Mouse (Mus musculus) brain, embryonic 14.5 days (tissue): ENCODE results near the gene Nme3. TPM values are rescaled to one million over a fixed set of nuclear protein-coding genes. Genes with fewer than 3 reads are reported as not detected.
A peak's percentile ranks its signal among the peaks of the same experiment; 100 is the strongest.

ENCODE experiments used
- DNase-seq: peaks from one replicate; pipeline ENCODE4 v3.0.0-alpha.2; 2011; ENCODE audit warnings: low read depth
- CTCF ChIP-seq: fragments of 200-500 bp; IDR thresholded peaks from 2 replicates; pipeline ENCODE4 v1.5.1; 2012; ENCODE audit warnings: inconsistent platforms, mild to moderate bottlenecking, moderate library complexity, borderline replicate concordance; ENCODE audit not compliant: insufficient read depth, insufficient read length; ENCODE audit errors: extremely low read depth
- POLR2A ChIP-seq: fragments of 200-500 bp; IDR thresholded peaks from 2 replicates; pipeline ENCODE4 v1.6.1; 2012; ENCODE audit warnings: mild to moderate bottlenecking, inconsistent platforms, borderline replicate concordance; ENCODE audit not compliant: poor library complexity, insufficient read depth, insufficient read length, severe bottlenecking; ENCODE audit errors: extremely low read depth
- polyA plus RNA-seq: library from polyadenylated mRNA; depleted of rRNA; stranded (reverse); fragments of >200 nt; gene quantifications from 2 replicates; pipeline ENCODE4 v1.2.3, GENCODE M21; 2012

Nme3 gene
- polyA plus RNA-seq, 1 experiment, result 71.5 TPM

GRCm38 (mm10) chr17:24895571-24896240 lies 594 bp upstream of the Nme3 start:
- TF ChIP-seq CTCF (no peak), POLR2A (no peak)
- no peak for DNase-seq

GRCm38 (mm10) chr17:24896993-24897269 lies 631 bp downstream of the Nme3 start:
- TF ChIP-seq POLR2A, result no peak
- TF ChIP-seq CTCF, result no peak
- DNase-seq, result no peak

GRCm38 (mm10) chr17:24897600-24897999 lies 1.3 kb downstream of the Nme3 start:
- DNase-seq, result no peak
- TF ChIP-seq CTCF (no peak), POLR2A (no peak)

- no peak for DNase-seq
- TF ChIP-seq POLR2A, result no peak
Observed at GRCm38 (mm10) chr17:24898041-24898854, 1.9 kb downstream of the Nme3 start.

GRCm38 (mm10) chr17:24899153-24899552 lies 2.9 kb downstream of the Nme3 start:
- TF ChIP-seq CTCF, result no peak
- TF ChIP-seq POLR2A, result no peak
- DNase-seq, result no peak

GRCm38 (mm10) chr17:24900014-24900413 lies 3.7 kb downstream of the Nme3 start:
- no peak for DNase-seq
- no peak for TF ChIP-seq POLR2A
- TF ChIP-seq CTCF, result no peak

- DNase-seq, result no peak
- TF ChIP-seq CTCF, result no peak
- no peak for TF ChIP-seq POLR2A
Observed at GRCm38 (mm10) chr17:24902124-24902523, 5.8 kb downstream of the Nme3 start.

- no peak for DNase-seq
Observed at GRCm38 (mm10) chr17:24902671-24903474, 6.6 kb downstream of the Nme3 start.

GRCm38 (mm10) chr17:24903767-24904166 lies 7.5 kb downstream of the Nme3 start:
- DNase-seq, result no peak
- TF ChIP-seq CTCF (no peak), POLR2A (no peak)

More at GRCm38 (mm10) chr17:24902671-24903474, 6.6 kb downstream of the Nme3 start:
- TF ChIP-seq CTCF (peak; percentile 40; the same call in 1 of the 2 replicates), POLR2A (no peak)

GRCm38 (mm10) chr17:24907591-24907990 lies 11.3 kb downstream of the Nme3 start:
- TF ChIP-seq POLR2A (no peak), CTCF (no peak)
- DNase-seq, result no peak

- no peak for TF ChIP-seq CTCF
- TF ChIP-seq POLR2A, result no peak
- no peak for DNase-seq
Observed at GRCm38 (mm10) chr17:24913984-24914383, 17.7 kb downstream of the Nme3 start.
